Mouse (Mus musculus): Measurements from ENCODE around the gene Ipmk. TPM values are rescaled to one million over a fixed set of nuclear protein-coding genes. Genes with fewer than 3 reads are reported as not detected.
"Not testable (repeated sequence)": the region's sequence is repeated elsewhere in the genome, so short reads cannot be mapped to it uniquely, and the experiment has no call there.

Ipmk gene
- total RNA-seq, 1 experiment from 2014 or later = 18.0 TPM

GRCm38 (mm10) chr10:71448284-71448683, 100.7 kb downstream of the Ipmk start:
- no peak for ATAC-seq (replicated peaks in 1 of 2; ENCODE audit: insufficient read depth in 1 of 2, low FRiP score in 2 of 2, low TSS enrichment in 1 of 2, low read depth in 1 of 2, poor library complexity in 2 of 2, severe bottlenecking in 2 of 2)

GRCm38 (mm10) chr10:71455355-71455754, 107.8 kb downstream of the Ipmk start:
- no peak for ATAC-seq (replicated peaks in 1 of 2; ENCODE audit: insufficient read depth in 1 of 2, low FRiP score in 2 of 2, low TSS enrichment in 1 of 2, low read depth in 1 of 2, poor library complexity in 2 of 2, severe bottlenecking in 2 of 2)

GRCm38 (mm10) chr10:71462371-71462770, 114.8 kb downstream of the Ipmk start:
- not testable (repeated sequence) for ATAC-seq (replicated peaks in 1 of 2; ENCODE audit: insufficient read depth in 1 of 2, low FRiP score in 2 of 2, low TSS enrichment in 1 of 2, low read depth in 1 of 2, poor library complexity in 2 of 2, severe bottlenecking in 2 of 2)

- no peak for ATAC-seq (replicated peaks in 1 of 2; ENCODE audit: insufficient read depth in 1 of 2, low FRiP score in 2 of 2, low TSS enrichment in 1 of 2, low read depth in 1 of 2, poor library complexity in 2 of 2, severe bottlenecking in 2 of 2)
Measured at GRCm38 (mm10) chr10:71464417-71464816, 116.9 kb downstream of the Ipmk start.

GRCm38 (mm10) chr10:71468315-71468714, 120.8 kb downstream of the Ipmk start:
- ATAC-seq (replicated peaks in 1 of 2; ENCODE audit: insufficient read depth in 1 of 2, low FRiP score in 2 of 2, low TSS enrichment in 1 of 2, low read depth in 1 of 2, poor library complexity in 2 of 2, severe bottlenecking in 2 of 2) = no peak

GRCm38 (mm10) chr10:71469751-71470150, 122.2 kb downstream of the Ipmk start:
- ATAC-seq (replicated peaks in 1 of 2; ENCODE audit: insufficient read depth in 1 of 2, low FRiP score in 2 of 2, low TSS enrichment in 1 of 2, low read depth in 1 of 2, poor library complexity in 2 of 2, severe bottlenecking in 2 of 2) = no peak

- no peak for ATAC-seq (replicated peaks in 1 of 2; ENCODE audit: insufficient read depth in 1 of 2, low FRiP score in 2 of 2, low TSS enrichment in 1 of 2, low read depth in 1 of 2, poor library complexity in 2 of 2, severe bottlenecking in 2 of 2)
Measured at GRCm38 (mm10) chr10:71472033-71472432, 124.5 kb downstream of the Ipmk start.

GRCm38 (mm10) chr10:71473590-71473989, 126.0 kb downstream of the Ipmk start:
- ATAC-seq (replicated peaks in 1 of 2; ENCODE audit: insufficient read depth in 1 of 2, low FRiP score in 2 of 2, low TSS enrichment in 1 of 2, low read depth in 1 of 2, poor library complexity in 2 of 2, severe bottlenecking in 2 of 2) = peak in 1 of 2 experiments; percentile 32; a peak in 1 of 4 replicates

GRCm38 (mm10) chr10:71476471-71477080, 129.0 kb downstream of the Ipmk start:
- no peak for ATAC-seq (replicated peaks in 1 of 2; ENCODE audit: insufficient read depth in 1 of 2, low FRiP score in 2 of 2, low TSS enrichment in 1 of 2, low read depth in 1 of 2, poor library complexity in 2 of 2, severe bottlenecking in 2 of 2)

- ATAC-seq (replicated peaks in 1 of 2; ENCODE audit: insufficient read depth in 1 of 2, low FRiP score in 2 of 2, low TSS enrichment in 1 of 2, low read depth in 1 of 2, poor library complexity in 2 of 2, severe bottlenecking in 2 of 2) = no peak
Measured at GRCm38 (mm10) chr10:71477147-71477546, 129.6 kb downstream of the Ipmk start.

- peak; percentile 59 to 75; a peak in 2 of 4 replicates for ATAC-seq (replicated peaks in 1 of 2; ENCODE audit: insufficient read depth in 1 of 2, low FRiP score in 2 of 2, low TSS enrichment in 1 of 2, low read depth in 1 of 2, poor library complexity in 2 of 2, severe bottlenecking in 2 of 2)
Measured at GRCm38 (mm10) chr10:71479700-71480325, 132.2 kb downstream of the Ipmk start.

Other genes with a start within 250 kb of the Ipmk start
- gene Bicc1, start 188.1 kb upstream of the Ipmk start, total RNA-seq (2017) = 0.40 TPM in 1 of 2 replicates, not detected in the other
- gene Tfam, start 109.5 kb upstream of the Ipmk start, total RNA-seq (2017) = 146 and 177 TPM in 2 replicates
- gene Ube2d1, start 62.5 kb upstream of the Ipmk start, total RNA-seq (2017) = 7.8 and 14.8 TPM in 2 replicates
- 16.9 and 21.0 TPM in 2 replicates for gene Cisd1, start 2.8 kb upstream of the Ipmk start, total RNA-seq (2017)

All from hematopoietic stem cell, adult 5-6 weeks (primary cell).